Mouse (Mus musculus) forebrain, embryonic 10.5 days (tissue): ENCODE measurements around the gene Slc44a1. TPM values are rescaled to one million over a fixed set of nuclear protein-coding genes. Genes with fewer than 3 reads are reported as not detected.

Experiments used
- DNase-seq: peaks from one replicate; pipeline ENCODE4 v3.0.0-alpha.2; 2017; ENCODE audit warnings: low spot score; ENCODE audit errors: extremely low spot score
- H3K27ac ChIP-seq: fragments of 300-500 bp; sonication (generic); 2 replicates; pipeline ENCODE4 v1.5.1; 2016; ENCODE audit warnings: mild to moderate bottlenecking
- H3K27me3 ChIP-seq: fragments of 300-500 bp; sonication (generic); 2 replicates; pipeline ENCODE4 v1.6.1; 2016; ENCODE audit warnings: mild to moderate bottlenecking; ENCODE audit not compliant: poor library complexity, severe bottlenecking
- H3K36me3 ChIP-seq: fragments of 300-500 bp; sonication (generic); replicated peaks from 2 replicates; pipeline ENCODE4 v1.6.1; 2016; ENCODE audit warnings: mild to moderate bottlenecking, moderate library complexity
- H3K4me1 ChIP-seq: fragments of 300-500 bp; sonication (generic); 2 replicates; pipeline ENCODE4 v1.6.1; 2016
- H3K4me3 ChIP-seq: fragments of 300-500 bp; sonication (generic); 2 replicates; pipeline ENCODE4 v1.5.1; 2016; ENCODE audit warnings: mild to moderate bottlenecking, moderate library complexity
- H3K9me3 ChIP-seq: fragments of 300-500 bp; sonication (generic); 2 replicates; pipeline ENCODE4 v1.6.1; 2016; ENCODE audit warnings: mild to moderate bottlenecking, moderate library complexity
- WGBS: fragments of 180-500 bp; shearing (Covaris S2); methylation state at CpG from one replicate; pipeline ENCODE4 v1.1.7; 2016; 5-methylcytosine and 5-hydroxymethylcytosine counted together
- polyA plus RNA-seq: library from polyadenylated mRNA; unstranded; fragments of >200 nt; fragmentation: Nextera tagmentation; extraction: Ambion mirVana; gene quantifications from 2 replicates; pipeline ENCODE4 v1.2.1, GENCODE M21; 2016

Gene Slc44a1
- polyA plus RNA-seq, 1 experiment from 2014 or later: 9.9 TPM

GRCm38 (mm10) chr4:53620104-53620503 lies 179.9 kb downstream of the Slc44a1 start:
- WGBS: 86% methylated on average over 6 of the region's 6 CpGs
- no peaks in the 10 kb centered on the region for H3K9me3 ChIP-seq
- H3K27ac ChIP-seq: no peak overlapping the region
- H3K36me3 ChIP-seq: no peaks in the 10 kb centered on the region
- DNase-seq: no peak
- no peaks in the 10 kb centered on the region for H3K27me3 ChIP-seq
- no peak overlapping the region for H3K4me3 ChIP-seq
- H3K4me1 ChIP-seq: peaks cover 21% of the 10 kb centered on the region

- no peaks in the 10 kb centered on the region for H3K36me3 ChIP-seq
- H3K4me1 ChIP-seq: peaks cover 21% of the 10 kb centered on the region
- no peak for DNase-seq
- no peaks in the 10 kb centered on the region for H3K27me3 ChIP-seq
- WGBS: 87% methylated on average over 6 of the region's 6 CpGs
- no peaks in the 10 kb centered on the region for H3K9me3 ChIP-seq
- H3K4me3 ChIP-seq: no peak overlapping the region
- H3K27ac ChIP-seq: no peak overlapping the region
Measured at GRCm38 (mm10) chr4:53621084-53621483, 180.9 kb downstream of the Slc44a1 start.

- Histone ChIP-seq H3K4me3 (no peak overlapping the region), H3K27me3 (no peaks in the 10 kb centered on the region), H3K36me3 (no peaks in the 10 kb centered on the region), H3K4me1 (peaks cover 21% of the 10 kb centered on the region), H3K9me3 (no peaks in the 10 kb centered on the region), H3K27ac (no peak overlapping the region)
- 88% methylated on average over 5 of the region's 5 CpGs for WGBS
- DNase-seq: no peak
Measured at GRCm38 (mm10) chr4:53621490-53621889, 181.3 kb downstream of the Slc44a1 start.

- H3K4me1 ChIP-seq: peaks cover 10% of the 10 kb centered on the region
- H3K9me3 ChIP-seq: no peaks in the 10 kb centered on the region
- DNase-seq: no peak
- H3K4me3 ChIP-seq: no peak overlapping the region
- WGBS: 88% methylated on average over 1 of the region's 1 CpGs
- H3K27me3 ChIP-seq: no peaks in the 10 kb centered on the region
- H3K36me3 ChIP-seq: no peaks in the 10 kb centered on the region
- no peak overlapping the region for H3K27ac ChIP-seq
Measured at GRCm38 (mm10) chr4:53623711-53624110, 183.5 kb downstream of the Slc44a1 start.

GRCm38 (mm10) chr4:53624816-53625215 lies 184.6 kb downstream of the Slc44a1 start:
- Histone ChIP-seq H3K27ac (no peak overlapping the region), H3K36me3 (no peaks in the 10 kb centered on the region), H3K27me3 (no peaks in the 10 kb centered on the region), H3K9me3 (no peaks in the 10 kb centered on the region), H3K4me1 (peaks cover 6% of the 10 kb centered on the region), H3K4me3 (no peak overlapping the region)
- no peak for DNase-seq
- WGBS: 64% methylated on average over 4 of the region's 4 CpGs

- Histone ChIP-seq H3K9me3 (no peaks in the 10 kb centered on the region), H3K4me3 (no peak overlapping the region), H3K27ac (no peak overlapping the region), H3K4me1 (peaks cover 6% of the 10 kb centered on the region), H3K27me3 (0 out of 2 replicates have a peak, but pooled peaks cover 2% of the 10 kb centered on the region), H3K36me3 (no peaks in the 10 kb centered on the region)
- WGBS: 90% methylated on average over 3 of the region's 3 CpGs
- no peak for DNase-seq
Measured at GRCm38 (mm10) chr4:53625263-53625662, 185.1 kb downstream of the Slc44a1 start.

- peaks cover 40% of the 10 kb centered on the region for H3K4me1 ChIP-seq
- H3K27me3 ChIP-seq: 0 out of 2 replicates have a peak, but pooled peaks cover 7% of the 10 kb centered on the region
- no peaks in the 10 kb centered on the region for H3K9me3 ChIP-seq
- H3K36me3 ChIP-seq: no peaks in the 10 kb centered on the region
- 72% methylated on average over 4 of the region's 4 CpGs for WGBS
- H3K27ac ChIP-seq: no peak overlapping the region
- no peak overlapping the region for H3K4me3 ChIP-seq
- no peak for DNase-seq
Measured at GRCm38 (mm10) chr4:53628924-53629323, 188.7 kb downstream of the Slc44a1 start.

- Histone ChIP-seq H3K4me3 (peak overlapping the region; percentile 89), H3K36me3 (no peaks in the 10 kb centered on the region), H3K9me3 (no peaks in the 10 kb centered on the region), H3K4me1 (peaks cover 51% of the 10 kb centered on the region), H3K27ac (peak overlapping the region; percentile 96), H3K27me3 (0 out of 2 replicates have a peak, but pooled peaks cover 7% of the 10 kb centered on the region)
- DNase-seq: no peak
- WGBS: 6% methylated on average over 12 of the region's 12 CpGs
Measured at GRCm38 (mm10) chr4:53630963-53631315, 190.7 kb downstream of the Slc44a1 start.

GRCm38 (mm10) chr4:53631316-53632010 lies 191.2 kb downstream of the Slc44a1 start, which contains the start of gene Fsd1l:
Gene Fsd1l, plus strand, starts transcription at chr4:53631471.
- under 1% methylated on average over 82 of the region's 88 CpGs for WGBS
- H3K27ac ChIP-seq: peak within 1 kb of the TSS; percentile 96
- peak within 1 kb of the TSS; percentile 89 for H3K4me3 ChIP-seq
- 0 out of 2 replicates have a peak, but pooled peaks cover 7% of the 10 kb centered on the region for H3K27me3 ChIP-seq
- peaks cover 3% of the 10 kb centered on the region for H3K36me3 ChIP-seq
- peaks cover 51% of the 10 kb centered on the region for H3K4me1 ChIP-seq
- peak; percentile 78 for DNase-seq
- H3K9me3 ChIP-seq: no peaks in the 10 kb centered on the region

- Histone ChIP-seq H3K9me3 (no peaks in the 10 kb centered on the region), H3K27me3 (0 out of 2 replicates have a peak, but pooled peaks cover 7% of the 10 kb centered on the region), H3K36me3 (peaks cover 8% of the 10 kb centered on the region), H3K4me1 (peaks cover 52% of the 10 kb centered on the region), H3K27ac (peak overlapping the region; percentile 96), H3K4me3 (peak overlapping the region; percentile 89)
- WGBS: 3% methylated on average over 5 of the region's 5 CpGs
- no peak for DNase-seq
Measured at GRCm38 (mm10) chr4:53632011-53632349, 191.8 kb downstream of the Slc44a1 start.

- WGBS: 68% methylated on average over 3 of the region's 3 CpGs
- Histone ChIP-seq H3K4me3 (no peak overlapping the region), H3K27ac (no peak overlapping the region), H3K36me3 (peaks cover 21% of the 10 kb centered on the region), H3K9me3 (no peaks in the 10 kb centered on the region), H3K27me3 (0 out of 2 replicates have a peak, but pooled peaks cover 4% of the 10 kb centered on the region), H3K4me1 (peaks cover 59% of the 10 kb centered on the region)
- DNase-seq: no peak
Measured at GRCm38 (mm10) chr4:53635336-53635735, 195.1 kb downstream of the Slc44a1 start.

GRCm38 (mm10) chr4:53637269-53637909 lies 197.2 kb downstream of the Slc44a1 start:
- Histone ChIP-seq H3K9me3 (peaks cover 5% of the 10 kb centered on the region), H3K36me3 (peaks cover 32% of the 10 kb centered on the region), H3K27ac (no peak overlapping the region), H3K4me3 (no peak overlapping the region), H3K27me3 (no peaks in the 10 kb centered on the region), H3K4me1 (peaks cover 40% of the 10 kb centered on the region)
- no peak for DNase-seq
- 73% methylated on average over 7 of the region's 7 CpGs for WGBS

- H3K4me1 ChIP-seq: peaks cover 27% of the 10 kb centered on the region
- H3K27me3 ChIP-seq: no peaks in the 10 kb centered on the region
- H3K4me3 ChIP-seq: no peak overlapping the region
- peaks cover 5% of the 10 kb centered on the region for H3K9me3 ChIP-seq
- no peak for DNase-seq
- peaks cover 32% of the 10 kb centered on the region for H3K36me3 ChIP-seq
- WGBS: 94% methylated on average over 7 of the region's 7 CpGs
- H3K27ac ChIP-seq: no peak overlapping the region
Measured at GRCm38 (mm10) chr4:53638549-53639123, 198.4 kb downstream of the Slc44a1 start.
